Mouse (Mus musculus): ENCODE measurements around the gene Ppp6r2. TPM values are rescaled to one million over a fixed set of nuclear protein-coding genes. Genes with fewer than 3 reads are reported as not detected.

Ppp6r2 gene
- total and polyA plus RNA-seq, 3 experiments = 8.7 to 14.7 (median 10.3) TPM

DNA sequence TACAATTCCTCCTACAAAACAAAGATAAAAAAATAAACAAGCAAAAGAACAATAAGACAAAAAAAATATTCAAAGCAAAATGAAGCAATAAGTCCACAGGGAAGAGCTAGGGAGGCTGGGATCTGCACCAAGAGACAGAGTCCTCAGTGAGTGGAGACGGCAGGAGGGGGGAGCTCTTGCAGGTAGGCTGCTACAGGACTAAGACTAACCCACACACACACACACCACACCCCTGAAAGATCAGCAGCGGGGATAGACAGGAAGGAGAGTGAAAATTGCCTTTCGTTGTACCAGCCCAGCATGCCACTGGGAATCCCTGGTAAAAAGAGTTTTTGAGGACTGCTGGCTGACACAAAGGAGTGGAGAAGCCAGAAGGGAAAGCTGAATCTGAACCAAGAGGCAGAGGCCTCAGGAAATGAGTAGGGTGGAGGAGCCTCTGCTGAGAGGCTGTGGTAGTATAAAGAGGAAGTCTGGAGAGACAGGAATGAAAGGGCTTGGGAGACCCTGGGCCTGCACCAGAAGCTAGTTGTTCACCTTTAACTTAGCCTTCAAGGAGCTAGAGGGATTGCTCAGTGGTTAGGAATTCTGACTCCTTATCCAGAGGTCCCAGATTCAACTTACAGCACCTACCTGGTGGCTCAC lies 28.5 kb downstream of the Ppp6r2 start:
- H3K4me3 ChIP-seq (replicated peaks in 1 of 3; ENCODE audit: low read depth in 2 of 3, low read length in 2 of 3, poor library complexity in 1 of 3) = no peak overlapping the region
- peaks cover 0 to 9% of the 10 kb centered on the region in 2 experiments; a peak in 2 of 4 replicates for H3K4me1 ChIP-seq (ENCODE audit: control insufficient read depth in 1 of 2, insufficient read depth in 2 of 2)
- no peaks in the 10 kb centered on the region for H3K79me2 ChIP-seq (replicated peaks; ENCODE audit: control insufficient read depth, extremely low read depth, insufficient read depth, poor library complexity, severe bottlenecking)
- no peak overlapping the region for H3K4me2 ChIP-seq (ENCODE audit: insufficient read depth, low read depth, poor library complexity, severe bottlenecking)
- no peak for DNase-seq (ENCODE audit: extremely low read depth)
- H3K9ac ChIP-seq (ENCODE audit: insufficient read depth, low read depth) = no peak overlapping the region
- in situ Hi-C loops (cut with MboI; ENCODE audit: low pct_ligation_motif_present, low pct_unique_long_range_greater_than_20kb, low sequenced_read_pairs) = no loop called here
- dilution Hi-C loops (cut with MboI; ENCODE audit: extremely low pct_ligation_motif_present, extremely low pct_unique_long_range_greater_than_20kb, low sequenced_read_pairs) = no loop called here
- no peak overlapping the region for H3K27ac ChIP-seq (ENCODE audit: insufficient read depth, low read depth)
- H3K9me3 ChIP-seq (replicated peaks; ENCODE audit: low read length) = no peaks in the 10 kb centered on the region
- no peak for TF ChIP-seq MAX (IDR thresholded peaks at IDR 0.05; ENCODE audit: low read length)
- TF ChIP-seq NRF1 (IDR thresholded peaks at IDR 0.05; ENCODE audit: low read depth, low read length) = no peak
- no peak for TF ChIP-seq GABPA (IDR thresholded peaks at IDR 0.05; ENCODE audit: insufficient replicate concordance, low read depth, low read length)
- no peak for TF ChIP-seq MEF2A (IDR thresholded peaks at IDR 0.05; ENCODE audit: borderline replicate concordance, low read depth, low read length)
- no peak for TF ChIP-seq E2F4 (IDR thresholded peaks at IDR 0.05; ENCODE audit: insufficient replicate concordance, low read depth, low read length)
- no peak for TF ChIP-seq IRF4 (IDR thresholded peaks at IDR 0.05; ENCODE audit: low read depth, low read length)
- TF ChIP-seq ZNF384 (IDR thresholded peaks at IDR 0.05; ENCODE audit: low read depth, low read length) = no peak
- no peak for TF ChIP-seq CHD1 (IDR thresholded peaks at IDR 0.05; ENCODE audit: low read depth, low read length)
- no peak for TF ChIP-seq BHLHE40 (IDR thresholded peaks at IDR 0.05; ENCODE audit: low read depth, low read length)
- TF ChIP-seq TBP (conservative IDR thresholded peaks at IDR 0.05; ENCODE audit: low read depth, low read length) = no peak
- TF ChIP-seq MAFK (IDR thresholded peaks at IDR 0.05; ENCODE audit: insufficient replicate concordance, low read length) = no peak
- TF ChIP-seq CHD2 (IDR thresholded peaks at IDR 0.05; ENCODE audit: low read length) = no peak
- TF ChIP-seq HCFC1 (IDR thresholded peaks at IDR 0.05; ENCODE audit: low read depth, low read length) = no peak
- no peak for TF ChIP-seq POLR2AphosphoS2 (IDR thresholded peaks at IDR 0.05; ENCODE audit: low read depth, low read length)
- no peak for TF ChIP-seq USF1 (IDR thresholded peaks at IDR 0.05; ENCODE audit: low read depth, low read length)
- TF ChIP-seq JUN (IDR thresholded peaks at IDR 0.05; ENCODE audit: insufficient read depth, low read depth, low read length) = no peak
- TF ChIP-seq POLR2A (IDR thresholded peaks at IDR 0.05; ENCODE audit: low read depth, low read length) = no peak
- no peak for TF ChIP-seq KAT2A (IDR thresholded peaks at IDR 0.05; ENCODE audit: insufficient replicate concordance, low read length)
- TF ChIP-seq SIN3A (IDR thresholded peaks at IDR 0.05; ENCODE audit: low read length) = no peak
- TF ChIP-seq CTCF (conservative IDR thresholded peaks at IDR 0.05 in 1 of 2, IDR thresholded peaks at IDR 0.05 in 1 of 2; ENCODE audit: low read depth in 2 of 2, low read length in 2 of 2) = no peak
- H3K27me3 ChIP-seq (replicated peaks) = no peaks in the 10 kb centered on the region
- H3K36me3 ChIP-seq (replicated peaks in 1 of 2; ENCODE audit: control insufficient read depth in 1 of 2, insufficient read depth in 1 of 2, low read length in 1 of 2) = peaks cover 4 to 15% of the 10 kb centered on the region in 2 experiments

- H3K4me3 ChIP-seq (replicated peaks in 1 of 3; ENCODE audit: low read depth in 2 of 3, low read length in 2 of 3, poor library complexity in 1 of 3) = no peak overlapping the region
- peaks cover 0 to 9% of the 10 kb centered on the region in 2 experiments; a peak in 2 of 4 replicates for H3K4me1 ChIP-seq (ENCODE audit: control insufficient read depth in 1 of 2, insufficient read depth in 2 of 2)
- no peak overlapping the region for H3K9ac ChIP-seq (ENCODE audit: insufficient read depth, low read depth)
- TF ChIP-seq SMC3 (IDR thresholded peaks at IDR 0.05; ENCODE audit: low read depth, low read length) (peak; percentile 36), EP300 (IDR thresholded peaks at IDR 0.05; ENCODE audit: low read length) (no peak), NELFE (IDR thresholded peaks at IDR 0.05; ENCODE audit: low read depth, low read length) (no peak), GABPA (IDR thresholded peaks at IDR 0.05; ENCODE audit: insufficient replicate concordance, low read depth, low read length) (no peak), CHD1 (IDR thresholded peaks at IDR 0.05; ENCODE audit: low read depth, low read length) (no peak), MYC (IDR thresholded peaks at IDR 0.05; ENCODE audit: low read depth, low read length) (0 out of 2 replicates have a peak, but pooled peaks have one; percentile 14), CTCF (conservative IDR thresholded peaks at IDR 0.05 in 1 of 2, IDR thresholded peaks at IDR 0.05 in 1 of 2; ENCODE audit: low read depth in 2 of 2, low read length in 2 of 2) (peak in 1 of 2 experiments; percentile 61; a peak in 2 of 4 replicates), ELF1 (IDR thresholded peaks at IDR 0.05; ENCODE audit: low read depth, low read length) (no peak), HCFC1 (IDR thresholded peaks at IDR 0.05; ENCODE audit: low read depth, low read length) (no peak), BHLHE40 (IDR thresholded peaks at IDR 0.05; ENCODE audit: low read depth, low read length) (no peak), JUND (conservative IDR thresholded peaks at IDR 0.05; ENCODE audit: low read depth, low read length) (no peak), MAX (IDR thresholded peaks at IDR 0.05; ENCODE audit: low read length) (no peak), RAD21 (IDR thresholded peaks at IDR 0.05; ENCODE audit: low read depth, low read length) (peak; percentile 48)
- peaks cover 4 to 15% of the 10 kb centered on the region in 2 experiments for H3K36me3 ChIP-seq (replicated peaks in 1 of 2; ENCODE audit: control insufficient read depth in 1 of 2, insufficient read depth in 1 of 2, low read length in 1 of 2)
- H3K27me3 ChIP-seq (replicated peaks) = no peaks in the 10 kb centered on the region
- no peak overlapping the region for H3K27ac ChIP-seq (ENCODE audit: insufficient read depth, low read depth)
- no peak overlapping the region for H3K4me2 ChIP-seq (ENCODE audit: insufficient read depth, low read depth, poor library complexity, severe bottlenecking)
- peak; percentile 17 for DNase-seq (ENCODE audit: extremely low read depth)
- H3K9me3 ChIP-seq (replicated peaks; ENCODE audit: low read length) = no peaks in the 10 kb centered on the region
- H3K79me2 ChIP-seq (replicated peaks; ENCODE audit: control insufficient read depth, extremely low read depth, insufficient read depth, poor library complexity, severe bottlenecking) = no peaks in the 10 kb centered on the region
- dilution Hi-C loops (cut with MboI; ENCODE audit: extremely low pct_ligation_motif_present, extremely low pct_unique_long_range_greater_than_20kb, low sequenced_read_pairs) = no loop called here
- in situ Hi-C loops (cut with MboI; ENCODE audit: low pct_ligation_motif_present, low pct_unique_long_range_greater_than_20kb, low sequenced_read_pairs) = no loop called here
These were observed 29.7 kb downstream of the Ppp6r2 start for GRCm38 (mm10) chr15:89241025-89241424.
